Mouse (Mus musculus): Measurements from ENCODE around the gene Dmbx1. TPM values are rescaled to one million over a fixed set of nuclear protein-coding genes. Genes with fewer than 3 reads are reported as not detected.
A peak's percentile ranks its signal among the peaks of the same experiment; 100 is the strongest.

Gene Dmbx1
- 0.05 and 0.11 TPM in 2 replicates for polyA plus RNA-seq (2016; fragmentation: Nextera tagmentation; extraction: Ambion mirVana)

DNA sequence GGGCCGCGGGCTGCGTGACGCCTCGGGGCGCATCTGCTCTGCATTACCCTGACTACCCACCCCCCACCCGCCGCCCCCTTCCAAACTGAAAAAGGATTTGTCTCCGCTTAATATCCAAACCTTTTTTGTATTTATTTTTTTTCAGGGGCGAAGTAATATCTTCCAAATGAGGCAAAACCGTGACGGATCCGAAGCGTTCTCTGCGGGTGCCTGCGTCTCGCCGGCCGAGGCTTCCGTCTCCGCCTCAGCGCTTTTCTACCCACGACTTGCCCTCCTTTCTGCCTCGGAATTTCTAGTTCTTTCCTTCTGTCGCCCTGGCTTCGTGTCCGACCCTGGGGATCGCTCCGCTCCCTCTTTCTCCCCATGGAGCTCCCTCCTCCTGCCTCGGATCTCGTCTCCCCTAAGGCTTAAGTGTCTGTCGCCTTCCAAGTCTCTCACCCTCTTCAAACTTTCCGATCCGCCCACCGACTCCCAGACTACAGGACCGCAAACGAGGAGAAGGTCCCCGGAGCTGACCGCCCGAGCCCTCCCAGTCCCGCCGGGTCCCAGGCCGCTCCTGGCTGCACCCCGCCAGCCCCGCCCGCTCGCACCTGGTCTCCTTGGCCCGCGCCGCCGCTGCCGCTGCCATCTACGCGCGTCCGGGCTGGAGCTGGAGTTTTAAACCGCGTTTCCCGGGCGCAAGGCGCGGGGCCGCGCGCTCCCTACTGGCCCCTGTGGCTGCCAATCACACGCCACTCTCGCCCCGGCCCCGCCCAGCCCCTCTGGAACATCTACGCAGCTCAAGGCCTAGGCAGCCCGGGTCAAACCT is at the start of gene Dmbx1:
TSS of gene Dmbx1 (minus strand) at position 632 of the 808 bp plus-strand sequence.
- peak within 1 kb of the TSS; percentile 46; the same call in 1 of the 2 replicates for H3K27ac ChIP-seq
- peak; percentile 80 for DNase-seq (ENCODE audit: low spot score)

DNA sequence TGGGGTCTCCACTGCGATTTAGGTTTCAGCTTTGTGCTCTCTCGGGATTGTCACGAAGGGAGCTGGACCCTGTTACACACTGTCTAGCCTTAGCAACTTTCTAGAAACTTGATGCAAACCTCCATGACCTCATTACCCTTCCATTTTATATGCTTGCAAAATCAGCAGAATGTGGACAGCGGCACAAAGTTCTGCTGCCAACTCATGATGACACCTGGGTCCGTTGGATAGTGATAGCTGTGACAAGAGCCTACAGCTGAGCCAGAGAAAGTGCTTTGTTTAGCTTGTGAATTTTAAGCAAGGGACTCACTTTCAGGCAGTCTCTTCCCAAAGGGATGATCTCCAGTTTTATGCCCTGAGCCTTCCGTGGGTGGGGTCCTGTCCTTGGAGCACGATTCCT is 49.7 kb upstream of the Dmbx1 start:
- H3K36me3 ChIP-seq = no peaks in the 10 kb centered on the region
- peaks cover 19% of the 10 kb centered on the region; the same call in 1 of the 2 replicates for H3K27me3 ChIP-seq (ENCODE audit: low read depth, poor library complexity, severe bottlenecking)
- H3K4me1 ChIP-seq = peaks cover 4% of the 10 kb centered on the region; the same call in 1 of the 2 replicates
- H3K9me3 ChIP-seq (replicated peaks) = no peaks in the 10 kb centered on the region
- H3K4me3 ChIP-seq = no peak overlapping the region
- H3K27ac ChIP-seq = no peak overlapping the region
- WGBS = 84% methylated on average over 7 of the region's 7 CpGs
- DNase-seq (ENCODE audit: low spot score) = no peak

More for the DNA sequence above, at the start of gene Dmbx1:
- peaks cover 53% of the 10 kb centered on the region for H3K4me1 ChIP-seq
- peaks cover 100% of the 10 kb centered on the region for H3K27me3 ChIP-seq (ENCODE audit: low read depth, poor library complexity, severe bottlenecking)
- no peaks in the 10 kb centered on the region for H3K9me3 ChIP-seq (replicated peaks)
- peak within 1 kb of the TSS; percentile 56 for H3K4me3 ChIP-seq
- no peaks in the 10 kb centered on the region for H3K36me3 ChIP-seq
- WGBS = under 1% methylated on average over 71 of the region's 71 CpGs

DNA sequence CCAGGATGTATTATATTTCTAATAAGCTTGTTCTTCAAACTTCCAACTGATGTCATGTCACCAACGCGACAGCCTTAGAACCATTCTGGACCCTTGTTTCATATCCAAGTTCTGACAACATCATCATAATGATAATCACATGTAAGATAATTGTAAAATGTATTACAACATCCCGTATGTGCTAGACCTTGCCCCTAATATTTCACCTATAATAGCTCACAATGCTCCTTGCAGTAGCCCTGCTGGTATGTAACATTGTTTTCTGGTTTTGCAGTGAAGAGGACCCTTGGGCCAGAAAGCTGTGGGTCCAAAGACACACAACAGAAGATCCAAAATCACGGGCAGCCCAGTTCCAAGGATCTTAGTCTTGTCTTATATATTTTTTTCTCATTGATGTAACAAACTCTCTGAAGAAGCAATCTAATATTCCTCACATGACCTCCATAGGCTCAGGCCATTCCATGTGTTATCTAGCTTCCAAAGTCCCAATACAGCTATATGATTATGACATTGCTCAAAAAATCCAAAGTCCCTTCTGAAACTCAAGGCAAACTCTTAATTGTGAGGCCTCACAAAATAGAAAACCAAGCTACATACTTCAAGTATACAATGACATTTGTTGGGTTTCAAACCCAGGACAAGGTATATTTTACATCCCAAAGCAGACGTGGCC is 48.3 kb upstream of the Dmbx1 start:
- 79% methylated on average over 5 of the region's 5 CpGs for WGBS
- Histone ChIP-seq H3K27me3 (ENCODE audit: low read depth, poor library complexity, severe bottlenecking) (peaks cover 29% of the 10 kb centered on the region), H3K36me3 (no peaks in the 10 kb centered on the region), H3K9me3 (replicated peaks) (no peaks in the 10 kb centered on the region), H3K4me1 (peaks cover 6% of the 10 kb centered on the region; the same call in 1 of the 2 replicates), H3K4me3 (no peak overlapping the region), H3K27ac (no peak overlapping the region)
- DNase-seq (ENCODE audit: low spot score) = no peak

GRCm38 (mm10) chr4:115987436-115987835 is 47.7 kb upstream of the Dmbx1 start:
- Histone ChIP-seq H3K36me3 (no peaks in the 10 kb centered on the region), H3K27me3 (ENCODE audit: low read depth, poor library complexity, severe bottlenecking) (peaks cover 35% of the 10 kb centered on the region), H3K9me3 (replicated peaks) (no peaks in the 10 kb centered on the region), H3K27ac (no peak overlapping the region), H3K4me1 (peaks cover 6% of the 10 kb centered on the region; the same call in 1 of the 2 replicates), H3K4me3 (no peak overlapping the region)
- WGBS = 81% methylated on average over 1 of the region's 1 CpGs
- no peak for DNase-seq (ENCODE audit: low spot score)

- Histone ChIP-seq H3K27me3 (ENCODE audit: low read depth, poor library complexity, severe bottlenecking) (peaks cover 58% of the 10 kb centered on the region), H3K27ac (no peak overlapping the region), H3K4me3 (no peak overlapping the region), H3K36me3 (no peaks in the 10 kb centered on the region), H3K9me3 (replicated peaks) (no peaks in the 10 kb centered on the region), H3K4me1 (peaks cover 14% of the 10 kb centered on the region)
- 31% methylated on average over 8 of the region's 8 CpGs for WGBS
- DNase-seq (ENCODE audit: low spot score) = no peak
Observed at GRCm38 (mm10) chr4:115984967-115985366, 45.2 kb upstream of the Dmbx1 start.

DNA sequence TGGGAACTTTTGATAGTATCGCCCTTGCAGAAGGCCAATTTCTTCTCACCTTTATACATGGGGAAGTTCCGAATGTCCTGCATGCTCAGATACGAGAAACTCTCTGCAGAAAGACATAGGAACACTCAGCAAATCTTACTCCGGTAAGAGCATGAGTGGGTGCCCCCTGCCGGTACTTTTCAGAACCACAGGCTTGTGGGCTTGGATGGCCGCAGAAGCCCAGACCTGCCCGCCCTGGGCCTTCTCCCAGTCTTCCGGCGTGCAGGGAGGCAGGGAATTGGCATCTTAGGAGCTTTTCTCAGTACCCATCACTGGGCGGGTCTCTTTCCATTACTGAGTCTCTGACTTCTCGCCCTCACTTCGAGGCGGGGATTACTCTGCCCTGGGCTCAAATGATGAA is 44.4 kb upstream of the Dmbx1 start:
- Histone ChIP-seq H3K4me1 (peaks cover 23% of the 10 kb centered on the region), H3K36me3 (no peaks in the 10 kb centered on the region), H3K4me3 (no peak overlapping the region), H3K9me3 (replicated peaks) (no peaks in the 10 kb centered on the region), H3K27ac (no peak overlapping the region), H3K27me3 (ENCODE audit: low read depth, poor library complexity, severe bottlenecking) (peaks cover 67% of the 10 kb centered on the region)
- DNase-seq (ENCODE audit: low spot score) = peak; percentile 92
- WGBS = 3% methylated on average over 13 of the region's 13 CpGs

- H3K9me3 ChIP-seq (replicated peaks) = no peaks in the 10 kb centered on the region
- WGBS = under 1% methylated on average over 8 of the region's 8 CpGs
- peaks cover 89% of the 10 kb centered on the region for H3K27me3 ChIP-seq (ENCODE audit: low read depth, poor library complexity, severe bottlenecking)
- no peak overlapping the region for H3K4me3 ChIP-seq
- no peaks in the 10 kb centered on the region for H3K36me3 ChIP-seq
- DNase-seq (ENCODE audit: low spot score) = peak; percentile 79
- H3K4me1 ChIP-seq = peaks cover 50% of the 10 kb centered on the region
- H3K27ac ChIP-seq = no peak overlapping the region
Observed at GRCm38 (mm10) chr4:115980676-115981075, 41.0 kb upstream of the Dmbx1 start.

DNA sequence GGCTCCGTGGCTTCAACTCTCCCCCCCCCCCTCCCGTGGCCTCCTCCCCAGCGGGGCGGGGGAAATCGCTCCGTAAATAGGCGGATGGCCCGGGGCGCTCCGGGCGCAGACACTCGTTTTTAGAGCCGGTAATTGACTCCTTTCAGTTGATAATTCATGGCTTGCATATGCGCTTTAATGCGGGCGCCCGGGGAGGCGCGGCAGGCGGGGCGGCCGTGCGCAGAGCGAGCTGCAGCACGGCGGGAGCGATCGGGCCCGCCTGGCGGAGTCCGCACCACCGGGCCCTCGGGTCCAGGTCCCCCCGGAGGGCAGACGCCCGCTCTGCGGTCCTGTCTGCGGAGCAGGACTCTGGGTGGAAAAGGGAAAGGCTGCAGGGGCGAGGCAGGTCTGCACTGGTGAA is 39.7 kb upstream of the Dmbx1 start:
- WGBS = under 1% methylated on average over 39 of the region's 39 CpGs
- H3K4me1 ChIP-seq = peaks cover 51% of the 10 kb centered on the region
- H3K4me3 ChIP-seq = peak overlapping the region; percentile 45
- H3K27ac ChIP-seq = no peak overlapping the region
- no peaks in the 10 kb centered on the region for H3K9me3 ChIP-seq (replicated peaks)
- peak; percentile 53 for DNase-seq (ENCODE audit: low spot score)
- peaks cover 95% of the 10 kb centered on the region for H3K27me3 ChIP-seq (ENCODE audit: low read depth, poor library complexity, severe bottlenecking)
- no peaks in the 10 kb centered on the region for H3K36me3 ChIP-seq

DNA sequence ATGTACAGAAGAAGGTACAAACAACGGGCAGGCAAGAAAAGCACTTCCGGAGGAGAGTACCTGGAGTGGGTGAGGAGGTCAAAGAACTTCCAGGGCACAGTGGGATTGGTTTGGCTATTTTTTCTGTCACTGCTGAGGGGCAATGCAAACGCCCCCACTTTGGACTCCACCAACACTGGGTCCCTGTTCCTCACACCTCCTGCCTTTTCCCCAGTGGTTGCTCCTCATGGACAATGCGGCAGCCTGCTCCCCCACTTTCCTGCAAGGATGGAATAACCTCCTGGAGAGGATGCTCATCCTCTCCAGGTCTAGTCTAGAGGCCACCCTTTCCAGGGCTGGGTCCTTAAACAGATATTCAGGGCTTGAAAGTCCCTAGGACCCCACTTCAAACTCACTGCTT is 39.2 kb upstream of the Dmbx1 start:
- Histone ChIP-seq H3K9me3 (replicated peaks) (no peaks in the 10 kb centered on the region), H3K4me1 (peaks cover 48% of the 10 kb centered on the region), H3K4me3 (peak overlapping the region; percentile 45), H3K27ac (no peak overlapping the region), H3K27me3 (ENCODE audit: low read depth, poor library complexity, severe bottlenecking) (peaks cover 98% of the 10 kb centered on the region), H3K36me3 (no peaks in the 10 kb centered on the region)
- DNase-seq (ENCODE audit: low spot score) = no peak
- 3% methylated on average over 4 of the region's 4 CpGs for WGBS

DNA sequence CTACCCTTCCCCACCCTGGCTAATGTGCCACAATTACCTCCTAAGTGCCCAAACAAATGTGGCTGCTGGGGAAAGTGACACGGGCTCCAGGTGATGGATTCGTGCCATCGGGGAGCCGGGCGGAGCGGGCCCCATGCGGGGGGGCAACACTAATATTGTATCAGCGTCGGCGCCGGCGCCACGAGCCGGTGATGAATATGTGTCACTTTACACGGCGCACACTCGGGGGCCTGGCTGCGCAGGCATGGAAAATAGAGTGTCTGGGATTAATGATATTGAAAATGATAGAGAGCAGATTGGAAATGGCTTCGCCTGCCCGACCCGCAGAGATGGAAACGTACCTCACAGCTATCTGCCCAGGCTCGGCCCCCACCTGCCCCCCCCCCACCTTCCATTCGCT is 32.8 kb upstream of the Dmbx1 start:
- Histone ChIP-seq H3K36me3 (no peaks in the 10 kb centered on the region), H3K27me3 (ENCODE audit: low read depth, poor library complexity, severe bottlenecking) (peaks cover 100% of the 10 kb centered on the region), H3K27ac (no peak overlapping the region), H3K9me3 (replicated peaks) (no peaks in the 10 kb centered on the region), H3K4me1 (peaks cover 16% of the 10 kb centered on the region), H3K4me3 (no peak overlapping the region)
- no peak for DNase-seq (ENCODE audit: low spot score)
- 45% methylated on average over 24 of the region's 24 CpGs for WGBS

- Histone ChIP-seq H3K36me3 (no peaks in the 10 kb centered on the region), H3K4me1 (peaks cover 36% of the 10 kb centered on the region), H3K27me3 (ENCODE audit: low read depth, poor library complexity, severe bottlenecking) (peaks cover 100% of the 10 kb centered on the region), H3K27ac (no peak overlapping the region), H3K4me3 (no peak overlapping the region), H3K9me3 (replicated peaks) (no peaks in the 10 kb centered on the region)
- 13% methylated on average over 5 of the region's 5 CpGs for WGBS
- no peak for DNase-seq (ENCODE audit: low spot score)
Observed at GRCm38 (mm10) chr4:115964446-115964845, 24.7 kb upstream of the Dmbx1 start.

GRCm38 (mm10) chr4:115963751-115964150 is 24.0 kb upstream of the Dmbx1 start:
- H3K36me3 ChIP-seq = no peaks in the 10 kb centered on the region
- H3K27ac ChIP-seq = no peak overlapping the region
- whole genome bisulfite sequencing = 6% methylated on average over 6 of the region's 6 CpGs
- no peaks in the 10 kb centered on the region for H3K9me3 ChIP-seq (replicated peaks)
- H3K4me1 ChIP-seq = peaks cover 36% of the 10 kb centered on the region
- H3K4me3 ChIP-seq = peak overlapping the region; percentile 71; the same call in 1 of the 2 replicates
- H3K27me3 ChIP-seq (ENCODE audit: low read depth, poor library complexity, severe bottlenecking) = peaks cover 100% of the 10 kb centered on the region
- peak; percentile 46 for DNase-seq (ENCODE audit: low spot score)

Data from limb, embryonic 10.5 days (tissue).